Mouse (Mus musculus) MEL (cell line): ENCODE results near the gene Alg9.

ENCODE experiments used
- CTCF ChIP-seq, 3 experiments: IDR thresholded peaks in 2 of 3; conservative IDR thresholded peaks in 1 of 3; 2 replicates each; pipeline ENCODE4 v1.5.1; 2011 to 2012; ENCODE audit warnings: low read length in 3 of 3, low read depth in 2 of 3, mild to moderate bottlenecking in 2 of 3, improper control_type of control experiment in 1 of 3, inconsistent platforms in 1 of 3, mixed read lengths in 1 of 3, moderate library complexity in 1 of 3; ENCODE audit not compliant: control insufficient read depth in 1 of 3, insufficient read depth in 1 of 3, poor library complexity in 1 of 3, severe bottlenecking in 1 of 3
- E2F4 ChIP-seq: IDR thresholded peaks from 2 replicates; pipeline ENCODE4 v1.6.1; 2011; ENCODE audit warnings: low read depth, low read length, improper control_type of control experiment, borderline replicate concordance
- MAFK ChIP-seq: IDR thresholded peaks from 2 replicates; pipeline ENCODE4 v1.6.1; 2011; ENCODE audit warnings: low read depth, mild to moderate bottlenecking, low read length, improper control_type of control experiment, borderline replicate concordance
- MAX ChIP-seq: IDR thresholded peaks from 2 replicates; pipeline ENCODE4 v1.6.1; 2011; ENCODE audit warnings: low read length, improper control_type of control experiment
- NRF1 ChIP-seq: IDR thresholded peaks from 2 replicates; pipeline ENCODE4 v1.6.1; 2014; ENCODE audit warnings: low read depth, mild to moderate bottlenecking, inconsistent platforms, low read length, improper control_type of control experiment, moderate library complexity; ENCODE audit not compliant: poor library complexity, insufficient read depth, severe bottlenecking
- POLR2A ChIP-seq, 2 experiments: IDR thresholded peaks; 2 replicates each; pipeline ENCODE4 v1.6.1; 2011 to 2012; ENCODE audit warnings: low read length in 2 of 2, mild to moderate bottlenecking in 2 of 2, control low read depth in 1 of 2, improper control_type of control experiment in 1 of 2, low read depth in 1 of 2, moderate library complexity in 1 of 2; ENCODE audit not compliant: control insufficient read depth in 1 of 2, insufficient read depth in 1 of 2, poor library complexity in 1 of 2
- POLR2AphosphoS5 ChIP-seq: IDR thresholded peaks from 2 replicates; pipeline ENCODE4 v1.6.1; 2012; ENCODE audit warnings: low read depth, borderline replicate concordance, mild to moderate bottlenecking, inconsistent platforms, low read length, moderate library complexity, mixed read lengths
- TCF12 ChIP-seq: IDR thresholded peaks from 2 replicates; pipeline ENCODE4 v1.6.1; 2014; ENCODE audit warnings: low read depth, mild to moderate bottlenecking, inconsistent platforms, low read length, improper control_type of control experiment, moderate library complexity
- USF2 ChIP-seq, 2 experiments: IDR thresholded peaks; 2 replicates each; pipeline ENCODE4 v1.6.1; 2011 to 2012; ENCODE audit warnings: improper control_type of control experiment in 2 of 2, low read length in 2 of 2, borderline replicate concordance in 1 of 2, inconsistent platforms in 1 of 2, low read depth in 1 of 2, mild to moderate bottlenecking in 1 of 2; ENCODE audit not compliant: insufficient read depth in 1 of 2
- ZMIZ1 ChIP-seq: IDR thresholded peaks from 2 replicates; pipeline ENCODE4 v1.6.1; 2012; ENCODE audit warnings: low read depth, mild to moderate bottlenecking, inconsistent platforms, low read length, improper control_type of control experiment, moderate library complexity
- ZNF384 ChIP-seq: IDR thresholded peaks from 2 replicates; pipeline ENCODE4 v1.6.1; 2012; ENCODE audit warnings: low read depth, mild to moderate bottlenecking, inconsistent platforms, low read length, improper control_type of control experiment

DNA sequence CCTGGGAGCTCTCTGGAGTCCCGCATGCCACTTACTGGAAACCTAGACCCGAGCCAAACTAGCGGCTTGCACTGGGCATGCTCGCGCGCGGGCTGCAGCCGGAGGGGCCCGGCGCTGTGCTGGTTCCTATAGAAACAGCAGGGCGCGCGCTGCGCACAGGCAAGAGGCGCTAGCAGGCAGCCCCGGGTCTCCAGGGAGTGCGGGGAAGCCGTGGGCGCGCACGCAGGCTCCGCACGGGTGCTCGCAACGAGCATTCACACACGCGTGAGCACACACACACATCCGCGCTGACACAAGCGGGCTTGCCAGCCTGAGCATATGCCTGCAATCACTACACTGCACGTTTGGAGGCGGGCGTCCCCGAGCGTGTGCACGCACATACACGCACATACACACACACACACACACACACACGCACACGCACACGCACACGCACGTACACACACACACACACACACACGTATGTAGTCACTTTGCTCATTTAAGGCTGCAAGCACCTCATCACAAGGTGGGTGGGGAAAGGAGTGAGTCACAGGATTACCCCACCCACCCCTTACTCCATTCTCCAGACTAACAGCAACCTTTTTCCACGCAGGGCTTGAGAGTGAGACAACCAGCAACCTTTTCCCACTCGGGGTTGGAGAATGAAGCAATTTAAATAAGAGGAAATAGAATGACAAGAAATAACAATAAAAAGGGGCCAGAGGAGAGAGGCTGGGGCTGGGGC lies 46.7 kb upstream of the Alg9 start:
- no peak for TF ChIP-seq CTCF (IDR thresholded peaks at IDR 0.05 in 2 of 3, conservative IDR thresholded peaks at IDR 0.05 in 1 of 3; ENCODE audit: control insufficient read depth in 1 of 3, insufficient read depth in 1 of 3, low read depth in 2 of 3, low read length in 3 of 3, poor library complexity in 1 of 3, severe bottlenecking in 1 of 3)
- TF ChIP-seq POLR2AphosphoS5 = no peak
- TF ChIP-seq E2F4 = no peak
- no peak for TF ChIP-seq NRF1
- TF ChIP-seq MAX = no peak
- TF ChIP-seq POLR2A (IDR thresholded peaks at IDR 0.05; ENCODE audit: control insufficient read depth in 1 of 2, insufficient read depth in 1 of 2, low read depth in 1 of 2, low read length in 2 of 2, poor library complexity in 1 of 2) = no peak
- no peak for TF ChIP-seq ZNF384
- TF ChIP-seq MAFK = no peak
- no peak for TF ChIP-seq TCF12
- TF ChIP-seq ZMIZ1 = no peak
- no peak for TF ChIP-seq USF2 (IDR thresholded peaks at IDR 0.05; ENCODE audit: borderline replicate concordance in 1 of 2, insufficient read depth in 1 of 2, low read depth in 1 of 2, low read length in 2 of 2)
